Mouse (Mus musculus): Measurements from ENCODE around the gene Olfr1463. TPM values are rescaled to one million over a fixed set of nuclear protein-coding genes. Genes with fewer than 3 reads are reported as not detected.

The Olfr1463 gene
- polyA plus RNA-seq (2015; fragmentation: Nextera tagmentation; extraction: Ambion mirVana), result not detected in 2 replicates

DNA sequence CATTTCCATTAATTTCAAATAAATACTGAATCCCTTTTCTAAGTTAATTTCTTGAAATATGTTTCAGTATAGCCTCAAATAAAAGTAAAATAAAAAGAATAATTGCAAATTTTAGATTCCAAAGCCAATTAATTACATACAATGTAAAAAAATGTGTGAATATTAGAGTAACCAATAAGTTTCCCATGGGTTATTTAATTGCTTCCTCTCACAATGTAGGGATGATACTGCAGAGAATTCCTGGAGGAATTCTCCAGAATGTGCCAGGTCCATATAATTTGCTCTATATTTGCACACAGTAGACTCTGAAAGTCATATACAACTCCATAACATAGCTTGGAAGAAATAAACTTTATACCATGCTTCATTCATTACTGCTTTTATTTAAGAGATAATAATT lies at the start of gene Olfr1463:
TSS of gene Olfr1463 (plus strand) at position 301 of the 400 bp plus-strand sequence.

DNA sequence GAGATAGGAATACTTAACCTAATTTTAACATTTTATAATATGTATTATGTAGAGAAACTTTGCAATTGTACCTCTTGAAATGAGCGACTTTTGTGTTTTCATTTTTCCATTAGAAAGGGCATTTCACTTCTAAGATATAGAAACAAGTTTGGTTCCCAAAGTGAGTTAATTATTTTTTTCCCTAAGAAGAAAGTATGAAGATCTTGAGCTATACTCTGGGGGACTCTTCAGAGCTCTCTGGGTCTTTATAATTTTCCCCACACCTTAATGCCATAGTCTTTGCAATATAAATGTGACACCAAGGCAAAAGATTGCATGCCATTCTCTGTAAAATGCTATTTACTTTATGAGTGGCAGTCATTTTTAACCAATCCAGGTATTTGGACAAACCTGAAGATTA lies 45.7 kb upstream of the Olfr1463 start, which contains the start of gene Olfr1462:
TSS of gene Olfr1462 (plus strand) at position 301 of the 400 bp plus-strand sequence.

Other genes starting within 250 kb of the Olfr1463 start
- not detected in 2 replicates for gene Olfr1451, start 236.3 kb upstream of the Olfr1463 start, polyA plus RNA-seq (2015; fragmentation: Nextera tagmentation; extraction: Ambion mirVana)
- not detected in 2 replicates for gene Olfr1453, start 203.0 kb upstream of the Olfr1463 start, polyA plus RNA-seq (2015; fragmentation: Nextera tagmentation; extraction: Ambion mirVana)
- not detected in 2 replicates for gene Olfr1454, start 170.7 kb upstream of the Olfr1463 start, polyA plus RNA-seq (2015; fragmentation: Nextera tagmentation; extraction: Ambion mirVana)
- not detected in 2 replicates for gene Olfr1457, start 133.4 kb upstream of the Olfr1463 start, polyA plus RNA-seq (2015; fragmentation: Nextera tagmentation; extraction: Ambion mirVana)
- gene Olfr1458, start 124.6 kb upstream of the Olfr1463 start, polyA plus RNA-seq (2015; fragmentation: Nextera tagmentation; extraction: Ambion mirVana), result not detected in 2 replicates
- not detected in 2 replicates for gene Olfr1459, start 81.8 kb upstream of the Olfr1463 start, polyA plus RNA-seq (2015; fragmentation: Nextera tagmentation; extraction: Ambion mirVana)
- gene Olfr1461, start 68.3 kb upstream of the Olfr1463 start, polyA plus RNA-seq (2015; fragmentation: Nextera tagmentation; extraction: Ambion mirVana), result not detected in 2 replicates
- not detected in 2 replicates for gene Olfr1462, start 45.6 kb upstream of the Olfr1463 start, polyA plus RNA-seq (2015; fragmentation: Nextera tagmentation; extraction: Ambion mirVana)
- gene Olfr1465, start 84.2 kb downstream of the Olfr1463 start, polyA plus RNA-seq (2015; fragmentation: Nextera tagmentation; extraction: Ambion mirVana), result not detected in 2 replicates
- not detected in 2 replicates for gene Olfr1466, start 107.5 kb downstream of the Olfr1463 start, polyA plus RNA-seq (2015; fragmentation: Nextera tagmentation; extraction: Ambion mirVana)
- not detected in 2 replicates for gene Olfr1467, start 130.9 kb downstream of the Olfr1463 start, polyA plus RNA-seq (2015; fragmentation: Nextera tagmentation; extraction: Ambion mirVana)
- not detected in 2 replicates for gene Olfr1469, start 176.5 kb downstream of the Olfr1463 start, polyA plus RNA-seq (2015; fragmentation: Nextera tagmentation; extraction: Ambion mirVana)
- not detected in 2 replicates for gene Olfr1471, start 212.1 kb downstream of the Olfr1463 start, polyA plus RNA-seq (2015; fragmentation: Nextera tagmentation; extraction: Ambion mirVana)
- gene Olfr1472, start 224.8 kb downstream of the Olfr1463 start, polyA plus RNA-seq (2015; fragmentation: Nextera tagmentation; extraction: Ambion mirVana), result not detected in 2 replicates
- gene Olfr1474, start 238.2 kb downstream of the Olfr1463 start, polyA plus RNA-seq (2015; fragmentation: Nextera tagmentation; extraction: Ambion mirVana), result not detected in 2 replicates
- gene Olfr1475, start 248.9 kb downstream of the Olfr1463 start, polyA plus RNA-seq (2015; fragmentation: Nextera tagmentation; extraction: Ambion mirVana), result not detected in 2 replicates